ENCODE assay signal across 8 mouse cellular contexts in genomic region chr4:46563847-46564246, GRCm38 (mm10). TPM values are rescaled to one million over a fixed set of nuclear protein-coding genes. Genes with fewer than 3 reads are reported as not detected.
DNase-seq lines count a peak whose midpoint lies in the region; ATAC-seq and TF ChIP-seq lines count a peak whose summit lies in the region.
"Had no signal": no experiment of that assay in that cellular context is flagged by ENCODE, and none has a peak within 500 bp of the region (broad histone marks: within the 10 kb centered on the region; RNA-seq: fewer than 3 reads in every experiment).

No protein-coding gene starts in this region.

- peak overlapping the region; percentile 72 for H3K27ac ChIP-seq in bone marrow macrophage, adult 2 months (ENCODE audit: insufficient read depth, low read depth, low read length)
- H3K27ac ChIP-seq in liver, embryonic 11.5 days (ENCODE audit: low read depth, low read length): 0 out of 2 replicates have a peak overlapping the region, but pooled peaks have one; percentile 10
- H3K27ac ChIP-seq in forebrain, embryonic 15.5 days (replicated peaks): no peak overlapping the region
- H3K27ac ChIP-seq: limb, embryonic 15.5 days had no signal

- peak; percentile 29 for DNase-seq in ovary, adult 18-20 months (ENCODE audit: low spot score)
- no peak for DNase-seq in ovary, postnatal 10 days (ENCODE audit: low spot score)
- DNase-seq in liver, embryonic 11.5 days (ENCODE audit: low spot score): no peak
- DNase-seq in skeletal muscle tissue, adult 2 months (ENCODE audit: low read depth, low spot score): peak; percentile 51
- DNase-seq in Muller cell, postnatal 12 days (ENCODE audit: inconsistent ontology term): no peak

- 38% methylated on average over 10 of the region's 10 CpGs for WGBS in liver, embryonic 11.5 days
- WGBS in forebrain, embryonic 15.5 days: 59% methylated on average over 10 of the region's 10 CpGs

- no peaks in the 10 kb centered on the region for H3K9me3 ChIP-seq in liver, embryonic 11.5 days (ENCODE audit: control insufficient read depth, low read length)
- H3K9me3 ChIP-seq in forebrain, embryonic 15.5 days: no peaks in the 10 kb centered on the region
- H3K9me3 ChIP-seq: limb, embryonic 15.5 days had no signal

- H3K4me2 ChIP-seq in liver, embryonic 11.5 days: peak overlapping the region; percentile 38
- H3K4me2 ChIP-seq in forebrain, embryonic 15.5 days (replicated peaks): no peak overlapping the region
- H3K4me2 ChIP-seq: limb, embryonic 15.5 days had no signal

- no peaks in the 10 kb centered on the region for H3K27me3 ChIP-seq in liver, embryonic 11.5 days (replicated peaks; ENCODE audit: control insufficient read depth, insufficient read depth, low read length)
- no peaks in the 10 kb centered on the region for H3K27me3 ChIP-seq in forebrain, embryonic 15.5 days
- H3K27me3 ChIP-seq: limb, embryonic 15.5 days had no signal

- TF ChIP-seq CTCF in bone marrow macrophage, adult 2 months (IDR thresholded peaks at IDR 0.05; ENCODE audit: low read depth, low read length): no peak

- H3K4me3 ChIP-seq in bone marrow macrophage, adult 2 months (ENCODE audit: insufficient read depth, low read length): peak overlapping the region; percentile 23
- H3K4me3 ChIP-seq in liver, embryonic 11.5 days (ENCODE audit: low read depth, low read length): no peak overlapping the region
- H3K4me3 ChIP-seq in forebrain, embryonic 15.5 days: no peak overlapping the region
- H3K4me3 ChIP-seq: limb, embryonic 15.5 days had no signal

- peaks cover 50% of the 10 kb centered on the region for H3K4me1 ChIP-seq in bone marrow macrophage, adult 2 months (ENCODE audit: control insufficient read depth, insufficient read depth, low read length)
- peaks cover 5% of the 10 kb centered on the region; the same call in 1 of the 2 replicates for H3K4me1 ChIP-seq in liver, embryonic 11.5 days (replicated peaks; ENCODE audit: control insufficient read depth, insufficient read depth, low read length)
- H3K4me1 ChIP-seq in forebrain, embryonic 15.5 days: no peaks in the 10 kb centered on the region

- no peaks in the 10 kb centered on the region for H3K36me3 ChIP-seq in liver, embryonic 11.5 days (ENCODE audit: control insufficient read depth, insufficient read depth, low read length)
- no peaks in the 10 kb centered on the region for H3K36me3 ChIP-seq in forebrain, embryonic 15.5 days
- H3K36me3 ChIP-seq: limb, embryonic 15.5 days had no signal

- ATAC-seq in liver, embryonic 11.5 days (replicated peaks; ENCODE audit: low FRiP score): peak; percentile 65
- no peak for ATAC-seq in forebrain, embryonic 15.5 days (replicated peaks)

- no peak overlapping the region for H3K9ac ChIP-seq in liver, embryonic 11.5 days (ENCODE audit: low read depth, low read length)
- H3K9ac ChIP-seq in forebrain, embryonic 15.5 days (replicated peaks): no peak overlapping the region
- H3K9ac ChIP-seq: limb, embryonic 15.5 days had no signal

- TF ChIP-seq POLR2A in bone marrow macrophage, adult 2 months (IDR thresholded peaks at IDR 0.05; ENCODE audit: borderline replicate concordance, low read depth, low read length): no peak

RNA-seq across cellular contexts. Expression of gene Trim14, which starts 27.9 kb away (rescaled TPM):
- polyA plus RNA-seq in bone marrow macrophage, adult 2 months (2012; ENCODE audit: insufficient read depth, insufficient read length, missing spikeins): 41.5 and 58.1 TPM in 2 replicates
- 13.9 and 15.6 TPM in 2 replicates for polyA plus RNA-seq in liver, embryonic 11.5 days (2014; fragmentation: Nextera tagmentation; extraction: Ambion mirVana)
- polyA plus RNA-seq in forebrain, embryonic 15.5 days (2015; fragmentation: Nextera tagmentation; extraction: Ambion mirVana): 0.48 and 1.2 TPM in 2 replicates

RNA-seq across cellular contexts. Expression of gene Coro2a, which starts 38.2 kb away (rescaled TPM):
- polyA plus RNA-seq in bone marrow macrophage, adult 2 months (2012; ENCODE audit: insufficient read depth, insufficient read length, missing spikeins): 53.0 and 59.7 TPM in 2 replicates
- 4.8 and 5.7 TPM in 2 replicates for polyA plus RNA-seq in liver, embryonic 11.5 days (2014; fragmentation: Nextera tagmentation; extraction: Ambion mirVana)
- 4.4 and 4.6 TPM in 2 replicates for polyA plus RNA-seq in forebrain, embryonic 15.5 days (2015; fragmentation: Nextera tagmentation; extraction: Ambion mirVana)

Comparison
In these comparisons a context has a peak if more than half of its experiments do, and no peak if none do; other contexts are left out.
1. DNase-seq: peak in ovary, adult 18-20 months (single experiment) and skeletal muscle tissue, adult 2 months (single experiment); none in ovary, postnatal 10 days (single experiment), liver, embryonic 11.5 days (single experiment) and Muller cell, postnatal 12 days (single experiment).